Mouse (Mus musculus) G1E (cell line): ENCODE results near the gene Hoxc11.

Experiments
- CTCF ChIP-seq: IDR thresholded peaks from 2 replicates; pipeline ENCODE4 v1.5.1; 2012; ENCODE audit warnings: low read depth, low read length, inconsistent platforms, mixed read lengths
- TAL1 ChIP-seq: conservative IDR thresholded peaks from 2 replicates; pipeline ENCODE4 v1.6.1; 2012; ENCODE audit warnings: low read depth, low read length, inconsistent platforms, mixed read lengths

DNA sequence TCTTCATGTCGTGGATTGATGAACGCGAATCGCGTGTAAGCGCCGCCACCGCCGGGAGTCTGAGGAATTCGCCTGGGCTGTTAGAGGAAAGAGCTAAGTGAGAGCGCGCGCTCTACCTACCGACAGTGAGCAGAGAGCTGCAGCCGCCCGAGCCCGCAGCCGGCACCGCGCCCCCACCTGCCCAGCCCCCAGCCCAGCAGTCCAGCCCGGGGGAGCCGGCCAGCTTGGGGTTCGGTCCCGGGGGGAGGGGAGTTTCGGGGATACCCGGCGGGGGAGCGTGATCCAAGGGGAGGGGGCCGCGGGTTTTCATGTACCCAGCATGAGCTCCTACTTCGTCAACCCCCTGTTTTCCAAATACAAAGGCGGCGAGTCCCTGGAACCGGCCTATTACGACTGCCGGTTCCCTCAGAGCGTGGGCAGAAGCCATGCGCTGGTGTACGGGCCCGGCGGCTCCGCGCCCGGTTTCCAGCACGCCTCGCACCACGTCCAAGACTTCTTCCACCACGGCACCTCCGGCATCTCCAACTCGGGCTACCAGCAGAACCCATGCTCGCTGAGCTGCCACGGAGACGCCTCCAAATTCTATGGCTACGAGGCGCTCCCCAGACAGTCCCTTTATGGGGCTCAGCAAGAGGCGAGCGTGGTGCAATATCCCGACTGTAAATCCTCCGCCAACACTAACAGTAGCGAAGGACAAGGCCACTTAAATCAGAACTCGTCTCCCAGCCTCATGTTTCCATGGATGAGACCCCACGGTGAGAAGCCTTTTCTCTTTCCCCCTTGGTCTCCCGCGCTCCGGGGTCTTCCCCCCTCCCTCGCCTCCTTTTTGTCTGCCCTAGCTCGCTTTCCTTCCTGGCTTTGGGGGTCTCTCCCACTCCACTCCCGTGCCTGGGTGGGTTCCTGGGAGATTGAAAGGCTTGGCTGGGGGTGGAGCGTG is 36.5 kb downstream of the Hoxc11 start, which contains the start of gene Hoxc8:
- TF ChIP-seq TAL1 (no peak), CTCF (no peak)
